Mouse (Mus musculus): Measurements from ENCODE around the gene Olfr1406. TPM values are rescaled to one million over a fixed set of nuclear protein-coding genes. Genes with fewer than 3 reads are reported as not detected.

The Olfr1406 gene
- polyA plus RNA-seq, 2 experiments = not detected

GRCm38 (mm10) chr1:173197508-173197907 is 7.1 kb upstream of the Olfr1406 start, which contains the start of gene Olfr218:
Gene Olfr218 (plus strand): TSS chr1:173197808.
- Histone ChIP-seq H3K9me3 (ENCODE audit: control insufficient read depth, low read length) (no peaks in the 10 kb centered on the region), H3K4me2 (ENCODE audit: low read depth) (no peak within 1 kb of the TSS), H3K27me3 (ENCODE audit: control insufficient read depth, insufficient read depth, low read length) (no peaks in the 10 kb centered on the region), H3K36me3 (replicated peaks; ENCODE audit: control insufficient read depth, insufficient read depth, low read depth) (no peaks in the 10 kb centered on the region), H3K4me3 (ENCODE audit: insufficient read depth in 1 of 2, low read depth in 2 of 2, low read length in 2 of 2) (no peak within 1 kb of the TSS), H3K27ac (no peak within 1 kb of the TSS), H3K4me1 (replicated peaks; ENCODE audit: control insufficient read depth in 2 of 2, insufficient read depth in 2 of 2, low read length in 1 of 2) (no peaks in the 10 kb centered on the region), H3K9ac (replicated peaks) (no peak within 1 kb of the TSS)
- ATAC-seq (ENCODE audit: insufficient read depth) = no peak
- WGBS (ENCODE audit: insufficient replicate concordance) = 54% methylated on average over 5 of the region's 5 CpGs
- no peak for TF ChIP-seq CTCF (IDR thresholded peaks at IDR 0.05; ENCODE audit: low read depth)
- TF ChIP-seq EP300 (IDR thresholded peaks at IDR 0.05; ENCODE audit: low read depth) = no peak
- no peak for DNase-seq (ENCODE audit: low read depth in 3 of 3, low spot score in 3 of 3)

GRCm38 (mm10) chr1:173196359-173196758 is 5.9 kb upstream of the Olfr1406 start:
- WGBS (ENCODE audit: insufficient replicate concordance) = 49% methylated on average over 2 of the region's 2 CpGs

GRCm38 (mm10) chr1:173192059-173192458 is 1.6 kb upstream of the Olfr1406 start:
- no peaks in the 10 kb centered on the region for H3K36me3 ChIP-seq (replicated peaks; ENCODE audit: control insufficient read depth, insufficient read depth, low read depth)
- H3K4me3 ChIP-seq (ENCODE audit: insufficient read depth in 1 of 2, low read depth in 2 of 2, low read length in 2 of 2) = no peak overlapping the region
- H3K4me1 ChIP-seq (replicated peaks; ENCODE audit: control insufficient read depth in 2 of 2, insufficient read depth in 2 of 2, low read length in 1 of 2) = no peaks in the 10 kb centered on the region
- ATAC-seq (ENCODE audit: insufficient read depth) (no peak), DNase-seq (ENCODE audit: low read depth in 3 of 3, low spot score in 3 of 3) (no peak)
- H3K4me2 ChIP-seq (ENCODE audit: low read depth) = no peak overlapping the region
- H3K27me3 ChIP-seq (ENCODE audit: control insufficient read depth, insufficient read depth, low read length) = no peaks in the 10 kb centered on the region
- no peak overlapping the region for H3K27ac ChIP-seq
- no peak overlapping the region for H3K9ac ChIP-seq (replicated peaks)
- TF ChIP-seq EP300 (IDR thresholded peaks at IDR 0.05; ENCODE audit: low read depth) (no peak), CTCF (IDR thresholded peaks at IDR 0.05; ENCODE audit: low read depth) (no peak)
- 29% methylated on average over 3 of the region's 3 CpGs for WGBS (ENCODE audit: insufficient replicate concordance)
- H3K9me3 ChIP-seq (ENCODE audit: control insufficient read depth, low read length) = no peaks in the 10 kb centered on the region

More at GRCm38 (mm10) chr1:173196359-173196758, 5.9 kb upstream of the Olfr1406 start:
- H3K4me2 ChIP-seq (ENCODE audit: low read depth) = no peak overlapping the region
- H3K9me3 ChIP-seq (ENCODE audit: control insufficient read depth, low read length) = no peaks in the 10 kb centered on the region
- no peak overlapping the region for H3K27ac ChIP-seq
- no peaks in the 10 kb centered on the region for H3K36me3 ChIP-seq (replicated peaks; ENCODE audit: control insufficient read depth, insufficient read depth, low read depth)
- ATAC-seq (ENCODE audit: insufficient read depth) (no peak), DNase-seq (ENCODE audit: low read depth in 3 of 3, low spot score in 3 of 3) (no peak)
- no peak for TF ChIP-seq EP300 (IDR thresholded peaks at IDR 0.05; ENCODE audit: low read depth)
- no peak for TF ChIP-seq CTCF (IDR thresholded peaks at IDR 0.05; ENCODE audit: low read depth)
- H3K4me1 ChIP-seq (replicated peaks; ENCODE audit: control insufficient read depth in 2 of 2, insufficient read depth in 2 of 2, low read length in 1 of 2) = no peaks in the 10 kb centered on the region
- H3K4me3 ChIP-seq (ENCODE audit: insufficient read depth in 1 of 2, low read depth in 2 of 2, low read length in 2 of 2) = no peak overlapping the region
- no peak overlapping the region for H3K9ac ChIP-seq (replicated peaks)
- H3K27me3 ChIP-seq (ENCODE audit: control insufficient read depth, insufficient read depth, low read length) = no peaks in the 10 kb centered on the region

GRCm38 (mm10) chr1:173174154-173174842 is 16.1 kb downstream of the Olfr1406 start:
- Histone ChIP-seq H3K9me3 (ENCODE audit: control insufficient read depth, low read length) (no peaks in the 10 kb centered on the region), H3K36me3 (replicated peaks; ENCODE audit: control insufficient read depth, insufficient read depth, low read depth) (no peaks in the 10 kb centered on the region), H3K27ac (no peak overlapping the region), H3K4me2 (ENCODE audit: low read depth) (no peak overlapping the region), H3K9ac (replicated peaks) (no peak overlapping the region), H3K4me3 (ENCODE audit: insufficient read depth in 1 of 2, low read depth in 2 of 2, low read length in 2 of 2) (no peak overlapping the region), H3K27me3 (ENCODE audit: control insufficient read depth, insufficient read depth, low read length) (no peaks in the 10 kb centered on the region), H3K4me1 (replicated peaks; ENCODE audit: control insufficient read depth in 2 of 2, insufficient read depth in 2 of 2, low read length in 1 of 2) (no peaks in the 10 kb centered on the region)
- no peak for ATAC-seq (ENCODE audit: insufficient read depth)
- TF ChIP-seq CTCF (IDR thresholded peaks at IDR 0.05; ENCODE audit: low read depth) (no peak), EP300 (IDR thresholded peaks at IDR 0.05; ENCODE audit: low read depth) (no peak)
- DNase-seq (ENCODE audit: low read depth in 3 of 3, low spot score in 3 of 3) = no peak

GRCm38 (mm10) chr1:173137274-173137673 is 53.2 kb downstream of the Olfr1406 start, which contains the start of gene Olfr1408:
Gene Olfr1408 (minus strand): TSS chr1:173137374.
- Histone ChIP-seq H3K9me3 (ENCODE audit: control insufficient read depth, low read length) (no peaks in the 10 kb centered on the region), H3K4me2 (ENCODE audit: low read depth) (no peak within 1 kb of the TSS), H3K36me3 (replicated peaks; ENCODE audit: control insufficient read depth, insufficient read depth, low read depth) (no peaks in the 10 kb centered on the region), H3K4me1 (replicated peaks; ENCODE audit: control insufficient read depth in 2 of 2, insufficient read depth in 2 of 2, low read length in 1 of 2) (no peaks in the 10 kb centered on the region), H3K9ac (replicated peaks) (no peak within 1 kb of the TSS), H3K4me3 (ENCODE audit: insufficient read depth in 1 of 2, low read depth in 2 of 2, low read length in 2 of 2) (no peak within 1 kb of the TSS), H3K27me3 (ENCODE audit: control insufficient read depth, insufficient read depth, low read length) (no peaks in the 10 kb centered on the region), H3K27ac (no peak within 1 kb of the TSS)
- 49% methylated on average over 2 of the region's 2 CpGs for WGBS (ENCODE audit: insufficient replicate concordance)
- ATAC-seq (ENCODE audit: insufficient read depth) = no peak
- DNase-seq (ENCODE audit: low read depth in 3 of 3, low spot score in 3 of 3) = no peak
- TF ChIP-seq EP300 (IDR thresholded peaks at IDR 0.05; ENCODE audit: low read depth) (no peak), CTCF (IDR thresholded peaks at IDR 0.05; ENCODE audit: low read depth) (no peak)

Other genes starting within 250 kb of the Olfr1406 start
- gene Olfr16, start 240.2 kb downstream of the Olfr1406 start, polyA plus RNA-seq (2012; rRNA removed) = not detected in 2 replicates
- not detected in 2 replicates for gene Olfr16, start 240.2 kb downstream of the Olfr1406 start, polyA plus RNA-seq (2014; fragmentation: Nextera tagmentation; extraction: Ambion mirVana)
- gene Olfr1408, start 53.3 kb downstream of the Olfr1406 start, polyA plus RNA-seq (2012; rRNA removed) = not detected in 2 replicates
- not detected in 2 replicates for gene Olfr1408, start 53.3 kb downstream of the Olfr1406 start, polyA plus RNA-seq (2014; fragmentation: Nextera tagmentation; extraction: Ambion mirVana)
- gene Olfr218, start 7.2 kb upstream of the Olfr1406 start, polyA plus RNA-seq (2012; rRNA removed) = not detected in 2 replicates
- not detected in 2 replicates for gene Olfr218, start 7.2 kb upstream of the Olfr1406 start, polyA plus RNA-seq (2014; fragmentation: Nextera tagmentation; extraction: Ambion mirVana)
- not detected in 2 replicates for gene Olfr1404, start 21.8 kb upstream of the Olfr1406 start, polyA plus RNA-seq (2012; rRNA removed)
- gene Olfr1404, start 21.8 kb upstream of the Olfr1406 start, polyA plus RNA-seq (2014; fragmentation: Nextera tagmentation; extraction: Ambion mirVana) = not detected in 2 replicates
- gene Fcer1a, start 36.6 kb upstream of the Olfr1406 start, polyA plus RNA-seq (2012; rRNA removed) = 0.09 TPM in 1 of 2 replicates, not detected in the other
- 0.33 TPM in 1 of 2 replicates, not detected in the other for gene Fcer1a, start 36.6 kb upstream of the Olfr1406 start, polyA plus RNA-seq (2014; fragmentation: Nextera tagmentation; extraction: Ambion mirVana)
- not detected in 2 replicates for gene Olfr418, start 75.4 kb upstream of the Olfr1406 start, polyA plus RNA-seq (2012; rRNA removed)
- not detected in 2 replicates for gene Olfr418, start 75.4 kb upstream of the Olfr1406 start, polyA plus RNA-seq (2014; fragmentation: Nextera tagmentation; extraction: Ambion mirVana)
- not detected in 2 replicates for gene Mptx2, start 87.1 kb upstream of the Olfr1406 start, polyA plus RNA-seq (2012; rRNA removed)
- gene Mptx2, start 87.1 kb upstream of the Olfr1406 start, polyA plus RNA-seq (2014; fragmentation: Nextera tagmentation; extraction: Ambion mirVana) = not detected in 2 replicates
- gene Ackr1, start 143.1 kb upstream of the Olfr1406 start, polyA plus RNA-seq (2012; rRNA removed) = 53.0 and 70.6 TPM in 2 replicates
- gene Ackr1, start 143.1 kb upstream of the Olfr1406 start, polyA plus RNA-seq (2014; fragmentation: Nextera tagmentation; extraction: Ambion mirVana) = 76.9 and 84.9 TPM in 2 replicates
- gene Aim2, start 160.2 kb upstream of the Olfr1406 start, polyA plus RNA-seq (2012; rRNA removed) = 3.2 and 4.4 TPM in 2 replicates
- gene Aim2, start 160.2 kb upstream of the Olfr1406 start, polyA plus RNA-seq (2014; fragmentation: Nextera tagmentation; extraction: Ambion mirVana) = 1.7 and 3.3 TPM in 2 replicates
- gene Cadm3, start 177.1 kb upstream of the Olfr1406 start, polyA plus RNA-seq (2012; rRNA removed) = 0.42 and 0.44 TPM in 2 replicates
- gene Cadm3, start 177.1 kb upstream of the Olfr1406 start, polyA plus RNA-seq (2014; fragmentation: Nextera tagmentation; extraction: Ambion mirVana) = 0.87 and 0.89 TPM in 2 replicates